Mouse (Mus musculus) heart, postnatal 10 days (tissue): ENCODE measurements around the gene 2210408I21Rik. TPM values are rescaled to one million over a fixed set of nuclear protein-coding genes. Genes with fewer than 3 reads are reported as not detected.
"Not testable (repeated sequence)": the region's sequence is repeated elsewhere in the genome, so short reads cannot be mapped to it uniquely, and the experiment has no call there.

Source experiments
- DNase-seq, 2 experiments: peaks; one replicate each; pipeline ENCODE4 v3.0.0; 2021
- intact Hi-C: fragments of 180-260 bp; cut with DNase I; formaldehyde crosslinking; loops from one replicate; pipeline ENCODE4 v1.15.1; 2025
- total RNA-seq, 2 experiments: library from RNA; stranded (reverse); gene quantifications; 2 replicates each; pipeline ENCODE4 v1.2.3; 2021

The 2210408I21Rik gene
- total RNA-seq = 1 to 10 TPM; 7.7 to 8.1 TPM

- intact Hi-C loops = no loop called here
- peak; percentile 92 to 94 for DNase-seq
Measured at GRCm38 (mm10) chr13:77134931-77135620, at the start of gene 2210408I21Rik, which contains the start of gene Slf1. Gene 2210408I21Rik (plus strand): TSS chr13:77135540. Gene Slf1 (minus strand): TSS chr13:77135473.

GRCm38 (mm10) chr13:77092876-77093275, 42.5 kb upstream of the 2210408I21Rik start:
- peak in 1 of 2 experiments; percentile 4 for DNase-seq

GRCm38 (mm10) chr13:77107734-77108133, 27.6 kb upstream of the 2210408I21Rik start:
- intact Hi-C loops = no loop called here
- no peak for DNase-seq

More at GRCm38 (mm10) chr13:77092876-77093275, 42.5 kb upstream of the 2210408I21Rik start:
- intact Hi-C loops = not testable (repeated sequence)

GRCm38 (mm10) chr13:77118695-77119094, 16.6 kb upstream of the 2210408I21Rik start:
- intact Hi-C loops = loop anchor here (10.0 kb wide), 1 partner anchor 1076 kb away; the partner anchor contains the start of gene Nr2f1
- DNase-seq = no peak

GRCm38 (mm10) chr13:77125159-77125558, 10.2 kb upstream of the 2210408I21Rik start:
- intact Hi-C loops = no loop called here
- no peak for DNase-seq

- DNase-seq = no peak
Measured at GRCm38 (mm10) chr13:77128240-77128639, 7.1 kb upstream of the 2210408I21Rik start.

GRCm38 (mm10) chr13:77131132-77131531, 4.2 kb upstream of the 2210408I21Rik start:
- no peak for DNase-seq
- intact Hi-C loops = no loop called here

More at GRCm38 (mm10) chr13:77128240-77128639, 7.1 kb upstream of the 2210408I21Rik start:
- intact Hi-C loops = no loop called here

GRCm38 (mm10) chr13:77135621-77135981, 261 bp downstream of the 2210408I21Rik start:
- intact Hi-C loops = no loop called here
- DNase-seq = no peak

- DNase-seq = no peak
- intact Hi-C loops = no loop called here
Measured at GRCm38 (mm10) chr13:77140890-77141289, 5.5 kb downstream of the 2210408I21Rik start.

GRCm38 (mm10) chr13:77177931-77178330, 42.6 kb downstream of the 2210408I21Rik start:
- no peak for DNase-seq

GRCm38 (mm10) chr13:77190606-77191005, 55.3 kb downstream of the 2210408I21Rik start:
- intact Hi-C loops = no loop called here
- no peak for DNase-seq

More at GRCm38 (mm10) chr13:77177931-77178330, 42.6 kb downstream of the 2210408I21Rik start:
- intact Hi-C loops = no loop called here

- no peak for DNase-seq
- intact Hi-C loops = no loop called here
Measured at GRCm38 (mm10) chr13:77192201-77192600, 56.9 kb downstream of the 2210408I21Rik start.

- DNase-seq = no peak
- intact Hi-C loops = no loop called here
Measured at GRCm38 (mm10) chr13:77208764-77209418, 73.6 kb downstream of the 2210408I21Rik start.

GRCm38 (mm10) chr13:77213196-77213595, 77.9 kb downstream of the 2210408I21Rik start:
- no peak for DNase-seq
- intact Hi-C loops = loop anchor here (5.0 kb wide), 1 partner anchor 166 kb away; no protein-coding TSS in a partner anchor

- intact Hi-C loops = loop anchor here (2.0 kb wide), 1 partner anchor 247 kb away; no protein-coding TSS in a partner anchor
- no peak for DNase-seq
Measured at GRCm38 (mm10) chr13:77215460-77215859, 80.1 kb downstream of the 2210408I21Rik start.

- DNase-seq = no peak
- intact Hi-C loops = no loop called here
Measured at GRCm38 (mm10) chr13:77217672-77218280, 82.4 kb downstream of the 2210408I21Rik start.

GRCm38 (mm10) chr13:77221072-77221471, 85.7 kb downstream of the 2210408I21Rik start:
- intact Hi-C loops = no loop called here
- no peak for DNase-seq

- intact Hi-C loops = no loop called here
- DNase-seq = no peak
Measured at GRCm38 (mm10) chr13:77256541-77256940, 121.2 kb downstream of the 2210408I21Rik start.

GRCm38 (mm10) chr13:77262715-77263338, 127.5 kb downstream of the 2210408I21Rik start:
- no peak for DNase-seq
- intact Hi-C loops = no loop called here

- no peak for DNase-seq
- intact Hi-C loops = no loop called here
Measured at GRCm38 (mm10) chr13:77263400-77264179, 128.2 kb downstream of the 2210408I21Rik start.
